Mouse (Mus musculus) embryonic fibroblast, embryonic 13.5 days (primary cell): ENCODE data around the gene Csrnp1. TPM values are rescaled to one million over a fixed set of nuclear protein-coding genes. Genes with fewer than 3 reads are reported as not detected.

Experiments
- H3K27ac ChIP-seq: 2 replicates; pipeline ENCODE4 v1.5.1; 2012; ENCODE audit warnings: low read length, control low read depth, inconsistent platforms; ENCODE audit not compliant: insufficient read depth
- H3K4me1 ChIP-seq: 2 replicates; pipeline ENCODE4 v1.6.1; 2011; ENCODE audit warnings: low read length; ENCODE audit not compliant: control insufficient read depth, insufficient read depth
- H3K4me3 ChIP-seq: 2 replicates; pipeline ENCODE4 v1.5.1; 2011; ENCODE audit warnings: mild to moderate bottlenecking, control low read depth, low read length; ENCODE audit not compliant: insufficient read depth
- CTCF ChIP-seq: IDR thresholded peaks from 2 replicates; pipeline ENCODE4 v1.5.1; 2011; ENCODE audit warnings: mild to moderate bottlenecking, control low read depth, low read length, moderate library complexity, borderline replicate concordance; ENCODE audit not compliant: insufficient read depth
- POLR2A ChIP-seq: IDR thresholded peaks from 2 replicates; pipeline ENCODE4 v1.6.1; 2011; ENCODE audit warnings: low read depth, mild to moderate bottlenecking, control low read depth, low read length, moderate library complexity
- polyA plus RNA-seq: library from polyadenylated mRNA; stranded (reverse); fragments of >200 nt; gene quantifications from 2 replicates; pipeline ENCODE4 v1.2.4, GENCODE M21; 2011; ENCODE audit warnings: low read depth; ENCODE audit not compliant: missing spikeins, insufficient read length

The Csrnp1 gene
- polyA plus RNA-seq, 1 experiment = 17.7 TPM

DNA sequence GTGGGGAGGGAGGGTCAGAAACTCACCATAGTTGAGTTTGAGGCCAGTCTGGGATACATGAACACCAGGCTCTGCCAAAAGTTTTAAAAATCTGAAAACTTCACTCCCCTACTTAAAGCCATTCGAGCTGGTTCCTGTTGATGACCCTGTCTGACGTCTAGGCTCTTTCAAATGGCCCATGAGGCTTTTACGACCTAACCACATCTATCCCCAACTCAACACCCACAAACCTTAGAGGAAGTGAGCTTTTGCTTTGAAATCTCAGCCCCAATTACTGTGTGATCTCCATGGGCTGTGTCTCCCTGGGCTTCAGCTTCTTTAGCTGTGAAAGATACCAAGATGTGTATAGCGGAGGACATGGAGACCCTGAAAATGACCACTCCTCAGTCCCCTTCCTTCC, 46.0 kb downstream of the Csrnp1 start:
- Histone ChIP-seq H3K4me1 (no peaks in the 10 kb centered on the region), H3K4me3 (no peak overlapping the region)
- TF ChIP-seq POLR2A = no peak
- TF ChIP-seq CTCF = no peak

DNA sequence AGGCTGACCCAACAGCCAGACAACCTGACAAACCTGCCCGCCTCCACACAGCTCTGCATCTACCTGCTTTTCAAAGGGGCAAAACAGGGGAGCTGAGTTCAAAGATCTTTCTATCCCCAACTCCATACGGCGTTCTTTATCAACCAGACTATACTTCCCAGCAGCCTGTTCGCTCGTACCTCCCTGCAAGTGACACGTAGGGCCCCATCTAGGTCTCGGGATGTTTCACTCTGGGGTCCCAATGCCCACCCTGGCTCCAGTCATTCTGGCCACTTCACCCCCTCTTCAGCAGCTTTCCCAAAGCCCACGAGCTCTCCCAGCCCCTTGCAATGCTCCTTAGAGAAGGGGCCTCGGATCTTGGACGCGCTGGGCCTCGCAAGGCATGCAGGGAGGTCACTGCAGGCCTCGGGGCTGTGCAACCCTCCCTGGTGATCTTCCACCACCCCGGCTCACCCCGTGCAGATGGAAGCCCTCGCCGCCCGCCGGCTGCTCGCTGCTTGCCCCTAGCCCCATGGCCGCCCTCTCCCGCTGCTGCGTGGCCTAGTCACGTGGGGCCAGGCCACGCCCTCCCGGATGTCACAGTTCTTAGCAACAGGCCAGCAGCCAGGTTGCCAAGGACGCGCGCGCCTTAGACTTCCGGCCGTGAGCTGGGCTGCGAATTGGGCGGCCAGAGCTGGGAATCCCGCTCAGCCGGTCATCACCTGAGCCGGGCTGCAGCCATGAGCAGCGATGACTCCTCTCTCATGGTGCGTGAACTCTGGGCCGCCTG, 47.3 kb downstream of the Csrnp1 start, which contains the start of the genes Gorasp1 and Ttc21a:
Gene Gorasp1, minus strand, starts transcription at position 561 of the 769 bp plus-strand sequence.
Gene Ttc21a, plus strand, starts transcription at position 602 of the 769 bp plus-strand sequence.
- peak within 1 kb of the TSS; percentile 92 for H3K4me3 ChIP-seq
- no peak for TF ChIP-seq CTCF
- peak; percentile 90 for TF ChIP-seq POLR2A
- H3K4me1 ChIP-seq = no peaks in the 10 kb centered on the region
- H3K27ac ChIP-seq = no peak within 1 kb of the TSS; the same call in 1 of the 2 replicates

More for the DNA sequence above, 46.0 kb downstream of the Csrnp1 start:
- no peak overlapping the region for H3K27ac ChIP-seq

DNA sequence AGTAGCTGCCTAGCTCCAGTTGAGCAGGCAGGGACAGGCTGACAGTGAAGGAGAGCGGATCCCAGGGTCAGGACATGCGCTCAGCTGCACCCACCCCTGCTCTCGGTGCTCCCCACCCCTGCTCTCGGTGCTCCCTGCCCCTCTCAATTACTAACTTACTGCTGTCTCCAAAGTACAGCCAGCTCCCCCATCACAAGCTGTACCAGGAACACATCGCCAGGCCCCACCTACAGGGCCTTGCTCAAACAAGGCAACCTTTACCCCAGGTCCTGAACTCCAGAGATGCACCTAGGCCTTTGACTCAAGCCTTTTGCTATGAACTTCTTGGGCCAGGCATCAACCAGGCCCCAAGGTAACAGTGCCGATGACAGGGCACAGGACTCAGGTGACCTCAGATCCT, 50.8 kb downstream of the Csrnp1 start:
- H3K4me1 ChIP-seq = no peaks in the 10 kb centered on the region
- no peak overlapping the region for H3K27ac ChIP-seq
- no peak for TF ChIP-seq POLR2A
- TF ChIP-seq CTCF = no peak
- no peak overlapping the region for H3K4me3 ChIP-seq

DNA sequence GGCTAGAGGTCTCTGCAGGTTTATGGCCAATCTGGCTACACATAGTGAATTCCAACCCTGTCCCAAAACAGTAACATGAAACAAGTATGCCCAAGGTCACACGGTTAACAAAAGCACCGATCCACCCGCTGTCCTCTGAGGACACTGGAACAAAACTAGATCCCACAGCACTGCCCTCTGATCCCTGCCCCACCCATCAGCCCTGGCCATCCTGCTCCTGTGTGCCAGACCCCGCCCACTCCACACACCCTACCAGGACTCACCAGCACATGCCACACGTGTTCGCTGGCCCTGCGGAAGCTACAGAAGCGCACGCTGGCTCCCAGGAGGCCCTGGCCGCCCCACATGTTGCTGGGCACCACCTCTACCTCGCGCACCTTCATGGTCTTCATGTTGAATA, 52.1 kb downstream of the Csrnp1 start:
- Histone ChIP-seq H3K4me1 (no peaks in the 10 kb centered on the region), H3K27ac (no peak overlapping the region), H3K4me3 (no peak overlapping the region)
- TF ChIP-seq CTCF = no peak
- TF ChIP-seq POLR2A = no peak

DNA sequence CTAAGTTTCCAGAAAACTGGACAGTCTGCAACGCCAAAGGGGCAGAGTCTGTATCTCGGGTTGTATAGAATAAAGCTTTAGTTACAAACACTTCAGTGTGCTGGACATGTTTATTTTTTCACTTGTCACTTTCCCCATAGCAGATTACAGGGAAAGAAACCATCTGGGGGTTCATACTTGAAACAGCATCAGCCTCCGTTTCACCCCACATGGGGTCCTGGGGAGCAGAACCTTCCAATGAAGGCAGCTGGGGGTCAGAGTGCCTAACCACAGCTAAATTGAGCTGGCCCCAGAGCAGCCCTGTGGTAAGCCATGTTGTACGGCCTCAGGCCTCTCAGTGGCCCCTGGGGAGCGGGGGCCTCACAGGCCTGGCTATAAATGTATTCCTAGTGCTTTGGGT, 58.0 kb downstream of the Csrnp1 start:
- H3K27ac ChIP-seq = no peak overlapping the region
- H3K4me1 ChIP-seq = no peaks in the 10 kb centered on the region
- no peak overlapping the region for H3K4me3 ChIP-seq
- TF ChIP-seq POLR2A (no peak), CTCF (no peak)

DNA sequence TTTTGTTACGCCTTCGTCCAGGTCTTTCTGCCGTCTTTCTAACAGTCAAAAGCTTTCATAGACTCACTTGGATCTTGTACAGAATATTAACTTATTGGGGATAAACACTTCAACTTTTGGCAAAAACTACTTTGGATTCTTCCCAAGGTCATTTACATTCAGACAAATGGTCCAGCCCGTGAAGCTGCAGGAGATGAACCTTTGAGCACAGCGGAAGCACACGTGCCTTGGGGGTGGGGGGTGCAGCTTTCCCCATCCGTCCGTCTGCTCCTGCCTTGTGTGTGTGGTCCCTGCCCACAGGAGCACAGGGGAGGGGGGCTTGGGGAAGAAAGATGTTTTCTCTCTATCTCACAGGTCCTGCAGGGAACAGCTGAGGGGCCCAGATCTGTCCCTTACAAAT, 58.7 kb downstream of the Csrnp1 start:
- H3K4me1 ChIP-seq = no peaks in the 10 kb centered on the region
- TF ChIP-seq POLR2A = no peak
- H3K27ac ChIP-seq = no peak overlapping the region
- H3K4me3 ChIP-seq = no peak overlapping the region

DNA sequence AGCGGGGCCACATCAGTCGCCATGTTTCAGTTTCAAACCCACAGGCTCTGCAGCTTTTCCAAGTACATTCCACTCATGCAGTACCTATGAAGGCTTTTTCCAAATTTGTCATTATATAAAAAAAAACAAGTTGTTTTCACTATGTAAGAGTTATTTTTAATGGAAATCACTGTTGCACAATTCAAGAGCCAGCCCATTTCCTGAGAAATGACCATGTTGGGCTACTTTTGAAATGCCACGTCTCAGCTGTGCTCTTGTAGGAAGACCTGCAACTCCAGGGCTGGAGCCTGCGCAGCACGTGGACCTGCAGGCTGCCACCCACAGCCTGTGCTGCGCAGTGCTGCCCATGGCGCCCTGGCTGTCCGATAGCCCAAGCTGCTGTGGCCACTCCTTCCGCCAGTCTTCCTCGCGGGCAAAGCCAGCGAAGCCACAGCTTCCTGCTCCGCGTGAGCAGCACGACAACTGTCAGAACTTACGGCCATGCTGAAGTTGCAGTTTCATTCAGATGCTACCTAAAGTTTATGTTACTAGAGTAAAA, 59.3 kb downstream of the Csrnp1 start:
- H3K4me3 ChIP-seq = no peak overlapping the region
- H3K27ac ChIP-seq = no peak overlapping the region
- TF ChIP-seq CTCF (no peak), POLR2A (no peak)
- H3K4me1 ChIP-seq = no peaks in the 10 kb centered on the region

DNA sequence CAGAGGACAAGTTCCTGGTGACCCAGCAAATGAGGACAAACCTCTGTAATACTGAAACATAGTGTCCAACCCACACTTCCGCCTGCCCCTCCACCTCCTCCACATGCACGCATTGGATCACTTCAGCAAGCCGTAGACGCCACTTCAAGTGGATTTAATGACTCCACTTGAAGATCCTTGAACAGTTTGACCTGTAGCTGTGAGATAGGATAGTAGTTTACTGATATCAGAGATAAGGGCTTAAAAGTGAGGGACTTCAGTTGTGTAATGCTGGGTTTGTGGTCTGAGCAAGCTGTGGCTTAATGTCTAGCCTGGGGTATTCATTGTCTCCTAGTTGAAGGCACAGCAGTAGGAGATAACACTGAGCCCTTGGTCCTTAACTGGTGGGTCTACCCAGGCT, 61.0 kb downstream of the Csrnp1 start:
- TF ChIP-seq CTCF (no peak), POLR2A (no peak)
- no peaks in the 10 kb centered on the region for H3K4me1 ChIP-seq
- H3K4me3 ChIP-seq = no peak overlapping the region
- no peak overlapping the region for H3K27ac ChIP-seq

Other genes with a start within 250 kb of the Csrnp1 start
- not detected in 2 replicates for gene Scn11a, start 159.2 kb downstream of the Csrnp1 start, polyA plus RNA-seq
- 66.1 and 67.7 TPM in 2 replicates for gene Wdr48, start 89.8 kb downstream of the Csrnp1 start, polyA plus RNA-seq
- 7.4 and 10.5 TPM in 2 replicates for gene Gorasp1, start 47.1 kb downstream of the Csrnp1 start, polyA plus RNA-seq
- gene Ttc21a, start 47.1 kb downstream of the Csrnp1 start, polyA plus RNA-seq = not detected in 2 replicates
- not detected in 2 replicates for gene Xirp1, start 38.9 kb upstream of the Csrnp1 start, polyA plus RNA-seq
- 0.13 and 2.9 TPM in 2 replicates for gene Cx3cr1, start 85.2 kb upstream of the Csrnp1 start, polyA plus RNA-seq
- gene Ccr8, start 107.5 kb upstream of the Csrnp1 start, polyA plus RNA-seq = not detected in 2 replicates
- 16.5 and 17.1 TPM in 2 replicates for gene Slc25a38, start 125.7 kb upstream of the Csrnp1 start, polyA plus RNA-seq
- gene Rpsa, start 143.0 kb upstream of the Csrnp1 start, polyA plus RNA-seq = 2,453 and 2,643 TPM in 2 replicates
- gene Mobp, start 165.0 kb upstream of the Csrnp1 start, polyA plus RNA-seq = not detected in 2 replicates